Mouse (Mus musculus): Measurements from ENCODE around the gene Eme1. TPM values are rescaled to one million over a fixed set of nuclear protein-coding genes. Genes with fewer than 3 reads are reported as not detected.

Gene Eme1
- polyA plus RNA-seq, 1 experiment: 2.7 TPM

GRCm38 (mm10) chr11:94596311-94596852 is 57.4 kb downstream of the Eme1 start:
- Histone ChIP-seq H3K4me3 (no peak overlapping the region), H3K4me2 (ENCODE audit: low read depth) (no peak overlapping the region), H3K27me3 (ENCODE audit: control insufficient read depth, insufficient read depth, insufficient read length) (no peaks in the 10 kb centered on the region), H3ac (ENCODE audit: control insufficient read depth, insufficient read length) (no peak overlapping the region), H3K36me3 (ENCODE audit: control insufficient read depth, insufficient read depth) (no peaks in the 10 kb centered on the region), H3K79me2 (ENCODE audit: control insufficient read depth, insufficient read depth) (no peaks in the 10 kb centered on the region)
- no peak for TF ChIP-seq MYOD1 (IDR thresholded peaks at IDR 0.05; ENCODE audit: control insufficient read depth in 1 of 3, insufficient read length in 2 of 3, low read depth in 2 of 3)
- TF ChIP-seq SRF (IDR thresholded peaks at IDR 0.05; ENCODE audit: control insufficient read depth, insufficient read length, low read depth): no peak
- no peak for TF ChIP-seq TCF12 (IDR thresholded peaks at IDR 0.05; ENCODE audit: insufficient read depth, poor library complexity, severe bottlenecking)
- no peak for TF ChIP-seq REST (IDR thresholded peaks at IDR 0.05; ENCODE audit: insufficient read depth, insufficient read length)
- TF ChIP-seq CEBPB (IDR thresholded peaks at IDR 0.05; ENCODE audit: insufficient read depth, poor library complexity, severe bottlenecking): no peak
- TF ChIP-seq TCF3 (IDR thresholded peaks at IDR 0.05; ENCODE audit: insufficient read length, low read depth): no peak
- no peak for TF ChIP-seq POLR2AphosphoS2 (IDR thresholded peaks at IDR 0.05; ENCODE audit: insufficient read length, low read depth)
- TF ChIP-seq USF1 (IDR thresholded peaks at IDR 0.05; ENCODE audit: low read depth): no peak
- TF ChIP-seq MYOG (IDR thresholded peaks at IDR 0.05; ENCODE audit: control insufficient read depth in 1 of 3, insufficient read depth in 1 of 3, insufficient read length in 2 of 3, low read depth in 2 of 3): no peak
- no peak for TF ChIP-seq POLR2A (IDR thresholded peaks at IDR 0.05; ENCODE audit: insufficient read length, low read depth)
- no peak for TF ChIP-seq E2F4 (IDR thresholded peaks at IDR 0.05; ENCODE audit: insufficient read depth)
- no peak for TF ChIP-seq MAX (IDR thresholded peaks at IDR 0.05; ENCODE audit: low read depth)

Other genes starting within 250 kb of the Eme1 start
- gene Cacna1g, start 179.8 kb downstream of the Eme1 start, polyA plus RNA-seq (2012; fragmentation: generic; extraction: Trizol): 0.05 TPM
- gene Spata20, start 167.8 kb downstream of the Eme1 start, polyA plus RNA-seq (2012; fragmentation: generic; extraction: Trizol): not detected
- 0.05 TPM for gene Epn3, start 154.0 kb downstream of the Eme1 start, polyA plus RNA-seq (2012; fragmentation: generic; extraction: Trizol)
- 0.02 TPM for gene Mycbpap, start 132.2 kb downstream of the Eme1 start, polyA plus RNA-seq (2012; fragmentation: generic; extraction: Trizol)
- 3.7 TPM for gene Rsad1, start 104.7 kb downstream of the Eme1 start, polyA plus RNA-seq (2012; fragmentation: generic; extraction: Trizol)
- gene Chad, start 88.9 kb downstream of the Eme1 start, polyA plus RNA-seq (2012; fragmentation: generic; extraction: Trizol): 0.10 TPM
- 5.8 TPM for gene Acsf2, start 52.1 kb downstream of the Eme1 start, polyA plus RNA-seq (2012; fragmentation: generic; extraction: Trizol)
- gene Lrrc59, start 24.2 kb downstream of the Eme1 start, polyA plus RNA-seq (2012; fragmentation: generic; extraction: Trizol): 208 TPM
- gene Mrpl27, start 197 bp downstream of the Eme1 start, polyA plus RNA-seq (2012; fragmentation: generic; extraction: Trizol): 59.9 TPM
- 14.8 TPM for gene Xylt2, start 23.6 kb upstream of the Eme1 start, polyA plus RNA-seq (2012; fragmentation: generic; extraction: Trizol)
- gene Gm11541, start 50.5 kb upstream of the Eme1 start, polyA plus RNA-seq (2012; fragmentation: generic; extraction: Trizol): not detected
- 0.11 TPM for gene Cdc34b, start 87.8 kb upstream of the Eme1 start, polyA plus RNA-seq (2012; fragmentation: generic; extraction: Trizol)
- not detected for gene Tmem92, start 128.7 kb upstream of the Eme1 start, polyA plus RNA-seq (2012; fragmentation: generic; extraction: Trizol)